Mouse (Mus musculus): ENCODE results near the gene Lhx5. TPM values are rescaled to one million over a fixed set of nuclear protein-coding genes. Genes with fewer than 3 reads are reported as not detected.

Lhx5 gene
- total and polyA plus RNA-seq, 3 experiments = not detected

- Histone ChIP-seq H3K4me3 (no peak overlapping the region), H3K27me3 (ENCODE audit: control insufficient read depth, insufficient read depth, low read length) (no peaks in the 10 kb centered on the region), H3K36me3 (ENCODE audit: control insufficient read depth, insufficient read depth, low read length) (no peaks in the 10 kb centered on the region), H3K9ac (ENCODE audit: low read depth, low read length) (no peak overlapping the region), H3K4me1 (ENCODE audit: control insufficient read depth, insufficient read depth, low read length) (no peaks in the 10 kb centered on the region), H3K27ac (no peak overlapping the region), H3K79me2 (replicated peaks; ENCODE audit: control insufficient read depth, insufficient read depth, low read length) (no peaks in the 10 kb centered on the region)
- no peak for DNase-seq
- intact Hi-C loops (cut with DNase I) = no loop called here
- 55% methylated on average over 4 of the region's 4 CpGs for WGBS
- TF ChIP-seq POLR2A (IDR thresholded peaks at IDR 0.05; ENCODE audit: insufficient read depth, low read depth, low read length) = no peak
- TF ChIP-seq EP300 (IDR thresholded peaks at IDR 0.05; ENCODE audit: insufficient read depth, low read depth, low read length) = no peak
- no peak for TF ChIP-seq CTCF (IDR thresholded peaks at IDR 0.05)
Measured at GRCm38 (mm10) chr5:120471538-120471937, 40.0 kb downstream of the Lhx5 start.

GRCm38 (mm10) chr5:120472770-120473169 is 41.3 kb downstream of the Lhx5 start, which contains the start of gene Sdsl:
Sdsl (minus strand) TSS chr5:120472810.
- Histone ChIP-seq H3K36me3 (ENCODE audit: control insufficient read depth, insufficient read depth, low read length) (no peaks in the 10 kb centered on the region), H3K27me3 (ENCODE audit: control insufficient read depth, insufficient read depth, low read length) (no peaks in the 10 kb centered on the region), H3K9ac (ENCODE audit: low read depth, low read length) (no peak within 1 kb of the TSS), H3K27ac (no peak within 1 kb of the TSS), H3K79me2 (replicated peaks; ENCODE audit: control insufficient read depth, insufficient read depth, low read length) (no peaks in the 10 kb centered on the region), H3K4me1 (ENCODE audit: control insufficient read depth, insufficient read depth, low read length) (no peaks in the 10 kb centered on the region), H3K4me3 (no peak within 1 kb of the TSS)
- no peak for DNase-seq
- 60% methylated on average over 8 of the region's 8 CpGs for WGBS
- TF ChIP-seq POLR2A (IDR thresholded peaks at IDR 0.05; ENCODE audit: insufficient read depth, low read depth, low read length) (no peak), EP300 (IDR thresholded peaks at IDR 0.05; ENCODE audit: insufficient read depth, low read depth, low read length) (no peak), CTCF (IDR thresholded peaks at IDR 0.05) (no peak)
- intact Hi-C loops (cut with DNase I) = no loop called here

DNA sequence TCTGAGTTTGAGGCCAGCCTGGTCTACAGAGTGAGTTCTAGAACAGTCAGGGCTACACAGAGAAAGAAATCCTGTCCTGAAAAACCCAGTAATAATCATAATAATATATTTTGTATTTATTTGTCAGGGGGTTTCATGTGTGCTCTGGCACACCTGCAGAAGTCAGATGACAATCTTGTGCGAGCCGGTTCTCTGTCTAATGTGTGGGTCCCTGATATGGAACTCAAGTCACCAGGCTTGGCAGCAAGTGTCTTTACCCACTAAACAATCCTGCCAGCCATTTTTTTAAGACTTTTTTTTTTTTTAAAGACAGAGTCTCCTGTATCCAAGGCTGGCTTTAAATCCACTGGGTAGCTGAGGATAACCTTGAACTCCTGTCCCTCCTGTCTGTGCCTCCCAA is 41.9 kb downstream of the Lhx5 start:
- no peak for DNase-seq
- TF ChIP-seq POLR2A (IDR thresholded peaks at IDR 0.05; ENCODE audit: insufficient read depth, low read depth, low read length) (no peak), CTCF (IDR thresholded peaks at IDR 0.05) (no peak), EP300 (IDR thresholded peaks at IDR 0.05; ENCODE audit: insufficient read depth, low read depth, low read length) (no peak)
- Histone ChIP-seq H3K27ac (no peak overlapping the region), H3K9ac (ENCODE audit: low read depth, low read length) (no peak overlapping the region), H3K36me3 (ENCODE audit: control insufficient read depth, insufficient read depth, low read length) (no peaks in the 10 kb centered on the region), H3K4me1 (ENCODE audit: control insufficient read depth, insufficient read depth, low read length) (no peaks in the 10 kb centered on the region), H3K4me3 (no peak overlapping the region), H3K79me2 (replicated peaks; ENCODE audit: control insufficient read depth, insufficient read depth, low read length) (no peaks in the 10 kb centered on the region), H3K27me3 (ENCODE audit: control insufficient read depth, insufficient read depth, low read length) (no peaks in the 10 kb centered on the region)
- WGBS = 91% methylated on average over 2 of the region's 2 CpGs
- intact Hi-C loops (cut with DNase I) = no loop called here

DNA sequence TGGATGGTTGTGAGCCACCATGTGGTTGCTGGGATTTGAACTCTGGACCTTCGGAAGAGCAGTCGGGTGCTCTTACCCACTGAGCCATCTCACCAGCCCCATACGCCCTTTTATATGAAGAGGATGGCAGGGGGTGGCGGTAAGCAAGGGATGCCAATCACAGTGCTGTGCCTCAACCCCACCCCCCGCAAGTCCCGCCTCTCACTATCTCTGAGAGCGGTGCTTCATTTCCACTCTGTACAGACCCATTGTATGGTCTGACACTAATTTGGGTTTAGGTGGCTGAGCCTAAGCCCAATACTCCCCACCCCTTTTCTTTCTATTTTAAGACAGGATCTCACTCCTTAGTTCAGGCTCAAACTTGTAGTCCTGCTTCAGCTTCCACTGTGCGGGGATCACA is 44.4 kb downstream of the Lhx5 start:
- no peak overlapping the region for H3K9ac ChIP-seq (ENCODE audit: low read depth, low read length)
- intact Hi-C loops (cut with DNase I) = no loop called here
- H3K4me1 ChIP-seq (ENCODE audit: control insufficient read depth, insufficient read depth, low read length) = no peaks in the 10 kb centered on the region
- no peak overlapping the region for H3K27ac ChIP-seq
- H3K36me3 ChIP-seq (ENCODE audit: control insufficient read depth, insufficient read depth, low read length) = no peaks in the 10 kb centered on the region
- no peak overlapping the region for H3K4me3 ChIP-seq
- H3K79me2 ChIP-seq (replicated peaks; ENCODE audit: control insufficient read depth, insufficient read depth, low read length) = no peaks in the 10 kb centered on the region
- TF ChIP-seq POLR2A (IDR thresholded peaks at IDR 0.05; ENCODE audit: insufficient read depth, low read depth, low read length) = no peak
- no peak for TF ChIP-seq EP300 (IDR thresholded peaks at IDR 0.05; ENCODE audit: insufficient read depth, low read depth, low read length)
- TF ChIP-seq CTCF (IDR thresholded peaks at IDR 0.05) = no peak
- WGBS = 49% methylated on average over 8 of the region's 8 CpGs
- DNase-seq = no peak
- H3K27me3 ChIP-seq (ENCODE audit: control insufficient read depth, insufficient read depth, low read length) = no peaks in the 10 kb centered on the region

DNA sequence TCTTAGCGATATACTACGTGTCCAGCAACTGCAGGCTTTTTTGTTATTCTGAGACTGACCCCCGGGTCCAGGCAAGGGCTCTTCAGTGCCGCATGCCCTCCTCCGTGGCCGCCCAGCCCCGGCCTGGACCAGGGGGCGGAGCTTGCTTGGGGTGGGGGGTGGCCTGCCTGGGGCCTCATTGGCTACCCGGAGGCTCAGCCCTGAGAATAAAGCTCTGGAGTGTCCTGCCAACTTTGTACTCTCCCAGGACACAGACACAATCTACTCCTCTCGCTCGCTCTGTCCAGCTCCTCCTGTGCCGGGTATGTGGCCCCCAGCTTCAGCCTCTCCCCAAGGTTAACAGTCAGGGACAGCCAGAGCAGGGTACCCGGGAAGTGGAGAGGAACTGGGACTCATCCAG is 44.8 kb downstream of the Lhx5 start, which contains the start of gene Sds:
Sds (plus strand) TSS at position 231 of the 400 bp plus-strand sequence.
- Histone ChIP-seq H3K79me2 (replicated peaks; ENCODE audit: control insufficient read depth, insufficient read depth, low read length) (no peaks in the 10 kb centered on the region), H3K9ac (ENCODE audit: low read depth, low read length) (no peak within 1 kb of the TSS), H3K27me3 (ENCODE audit: control insufficient read depth, insufficient read depth, low read length) (no peaks in the 10 kb centered on the region), H3K4me1 (ENCODE audit: control insufficient read depth, insufficient read depth, low read length) (no peaks in the 10 kb centered on the region), H3K27ac (no peak within 1 kb of the TSS), H3K36me3 (ENCODE audit: control insufficient read depth, insufficient read depth, low read length) (no peaks in the 10 kb centered on the region), H3K4me3 (no peak within 1 kb of the TSS)
- DNase-seq = no peak
- intact Hi-C loops (cut with DNase I) = no loop called here
- WGBS = 14% methylated on average over 13 of the region's 13 CpGs
- TF ChIP-seq POLR2A (IDR thresholded peaks at IDR 0.05; ENCODE audit: insufficient read depth, low read depth, low read length) = no peak
- TF ChIP-seq EP300 (IDR thresholded peaks at IDR 0.05; ENCODE audit: insufficient read depth, low read depth, low read length) = no peak
- no peak for TF ChIP-seq CTCF (IDR thresholded peaks at IDR 0.05)

DNA sequence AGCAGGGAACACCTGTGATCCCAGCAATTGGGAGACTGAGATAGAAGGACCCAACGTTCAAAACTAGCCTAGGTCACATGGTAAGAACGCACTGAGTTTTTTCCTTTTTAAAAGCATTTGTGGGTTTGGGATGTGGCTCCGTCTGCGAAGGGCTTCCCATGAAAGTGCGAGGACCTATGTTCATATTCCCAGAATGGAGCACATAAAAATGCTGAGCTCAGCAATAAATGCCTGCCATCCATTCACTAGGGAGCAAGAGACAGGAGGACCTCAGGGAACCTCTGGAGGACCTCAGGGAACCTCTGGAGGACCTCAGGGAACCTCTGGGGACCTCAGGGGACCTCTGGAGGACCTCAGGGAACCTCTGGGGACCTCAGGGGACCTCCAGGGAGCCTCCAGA is 46.5 kb downstream of the Lhx5 start:
- DNase-seq = no peak
- H3K4me1 ChIP-seq (ENCODE audit: control insufficient read depth, insufficient read depth, low read length) = no peaks in the 10 kb centered on the region
- H3K36me3 ChIP-seq (ENCODE audit: control insufficient read depth, insufficient read depth, low read length) = no peaks in the 10 kb centered on the region
- no peak for TF ChIP-seq POLR2A (IDR thresholded peaks at IDR 0.05; ENCODE audit: insufficient read depth, low read depth, low read length)
- no peak overlapping the region for H3K27ac ChIP-seq
- H3K79me2 ChIP-seq (replicated peaks; ENCODE audit: control insufficient read depth, insufficient read depth, low read length) = no peaks in the 10 kb centered on the region
- WGBS = 87% methylated on average over 5 of the region's 5 CpGs
- no peaks in the 10 kb centered on the region for H3K27me3 ChIP-seq (ENCODE audit: control insufficient read depth, insufficient read depth, low read length)
- no peak overlapping the region for H3K9ac ChIP-seq (ENCODE audit: low read depth, low read length)
- H3K4me3 ChIP-seq = no peak overlapping the region
- intact Hi-C loops (cut with DNase I) = no loop called here

Measured in heart, adult 2 months (tissue).